Mouse (Mus musculus) heart, embryonic 15.5 days (tissue): ENCODE measurements at regions not wholly inside any gene's neighbourhood (a gene's known extent, or its start where the extent isn't known, plus 50 kb on each side); places are given as distances from the start of the nearest gene placed in this dataset.
A peak's percentile ranks its signal among the peaks of the same experiment; 100 is the strongest.
"Not testable (repeated sequence)": the region's sequence is repeated elsewhere in the genome, so short reads cannot be mapped to it uniquely, and the experiment has no call there.

Source experiments
- ATAC-seq: fragments of 200-750 bp; cut with Nextera tagmentation; replicated peaks from 2 replicates; pipeline ENCODE4 v1.8.0; 2017; ENCODE audit warnings: low read depth, moderate TSS enrichment; ENCODE audit not compliant: insufficient number of reproducible peaks, insufficient read depth, low FRiP score
- H3K27ac ChIP-seq: fragments of 300-500 bp; sonication (generic); 2 replicates; pipeline ENCODE4 v1.5.1; 2015; ENCODE audit warnings: mild to moderate bottlenecking, inconsistent platforms
- H3K27me3 ChIP-seq: fragments of 300-500 bp; sonication (generic); 2 replicates; pipeline ENCODE4 v1.6.1; 2015; ENCODE audit warnings: inconsistent platforms
- H3K36me3 ChIP-seq: fragments of 300-500 bp; sonication (generic); 2 replicates; pipeline ENCODE4 v1.6.1; 2015; ENCODE audit warnings: mild to moderate bottlenecking, inconsistent platforms
- H3K4me1 ChIP-seq: fragments of 300-500 bp; sonication (generic); replicated peaks from 2 replicates; pipeline ENCODE4 v1.6.1; 2015; ENCODE audit warnings: inconsistent platforms
- H3K4me2 ChIP-seq: fragments of 300-500 bp; sonication (generic); 2 replicates; pipeline ENCODE4 v1.6.1; 2015; ENCODE audit warnings: inconsistent platforms, mild to moderate bottlenecking, moderate library complexity
- H3K4me3 ChIP-seq: fragments of 300-500 bp; sonication (generic); 2 replicates; pipeline ENCODE4 v1.5.1; 2015; ENCODE audit warnings: mild to moderate bottlenecking, inconsistent platforms
- H3K9ac ChIP-seq: fragments of 300-500 bp; sonication (generic); 2 replicates; pipeline ENCODE4 v1.6.1; 2015; ENCODE audit warnings: mild to moderate bottlenecking, inconsistent platforms
- H3K9me3 ChIP-seq: fragments of 300-500 bp; sonication (generic); replicated peaks from 2 replicates; pipeline ENCODE4 v1.6.1; 2016; ENCODE audit warnings: inconsistent platforms
- WGBS: fragments of 180-500 bp; shearing (Covaris S2); methylation state at CpG from one replicate; pipeline ENCODE4 v1.1.7; 2015; ENCODE audit warnings: mixed read lengths; 5-methylcytosine and 5-hydroxymethylcytosine counted together

- H3K9me3 ChIP-seq, H3K27me3 ChIP-seq, ATAC-seq, H3K4me3 ChIP-seq, H3K4me1 ChIP-seq, H3K27ac ChIP-seq, H3K36me3 ChIP-seq, H3K9ac ChIP-seq: not testable (repeated sequence)
- 53% methylated on average over 3 of the region's 3 CpGs for WGBS
- H3K4me2 ChIP-seq = peak overlapping the region; percentile 54; the same call in 1 of the 2 replicates
Measured at GRCm38 (mm10) chr2:39325122-39325521, 98.9 kb upstream of the Ppp6c start.

- WGBS = 63% methylated on average over 2 of the region's 2 CpGs
- ATAC-seq = no peak
- no peaks in the 10 kb centered on the region for H3K36me3 ChIP-seq
Measured at GRCm38 (mm10) chr2:39299798-39300382, 73.6 kb upstream of the Ppp6c start.

GRCm38 (mm10) chr2:39299290-39299689, 73.0 kb upstream of the Ppp6c start:
- H3K4me3 ChIP-seq = no peak overlapping the region
- no peaks in the 10 kb centered on the region for H3K27me3 ChIP-seq
- H3K9ac ChIP-seq = no peak overlapping the region
- 56% methylated on average over 1 of the region's 1 CpGs for WGBS
- no peaks in the 10 kb centered on the region for H3K4me1 ChIP-seq
- H3K36me3 ChIP-seq = no peaks in the 10 kb centered on the region
- H3K27ac ChIP-seq = no peak overlapping the region
- ATAC-seq = no peak
- no peaks in the 10 kb centered on the region for H3K9me3 ChIP-seq
- H3K4me2 ChIP-seq = no peak overlapping the region

More at GRCm38 (mm10) chr2:39299798-39300382, 73.6 kb upstream of the Ppp6c start:
- Histone ChIP-seq H3K27me3 (no peaks in the 10 kb centered on the region), H3K4me2 (no peak overlapping the region), H3K9ac (no peak overlapping the region), H3K4me1 (no peaks in the 10 kb centered on the region), H3K4me3 (no peak overlapping the region), H3K9me3 (no peaks in the 10 kb centered on the region), H3K27ac (no peak overlapping the region)

GRCm38 (mm10) chr2:39295435-39295834, 69.2 kb upstream of the Ppp6c start:
- H3K36me3 ChIP-seq = no peaks in the 10 kb centered on the region
- WGBS = 70% methylated on average over 1 of the region's 1 CpGs
- no peak for ATAC-seq

GRCm38 (mm10) chr2:39278218-39278617, 52.0 kb upstream of the Ppp6c start:
- Histone ChIP-seq H3K4me3 (no peak overlapping the region), H3K4me2 (no peak overlapping the region), H3K9ac (no peak overlapping the region), H3K27ac (no peak overlapping the region), H3K4me1 (no peaks in the 10 kb centered on the region), H3K9me3 (no peaks in the 10 kb centered on the region), H3K36me3 (no peaks in the 10 kb centered on the region), H3K27me3 (no peaks in the 10 kb centered on the region)
- 55% methylated on average over 1 of the region's 1 CpGs for WGBS
- ATAC-seq = no peak

More at GRCm38 (mm10) chr2:39295435-39295834, 69.2 kb upstream of the Ppp6c start:
- Histone ChIP-seq H3K27ac (no peak overlapping the region), H3K9ac (no peak overlapping the region), H3K4me3 (no peak overlapping the region), H3K4me1 (no peaks in the 10 kb centered on the region), H3K27me3 (no peaks in the 10 kb centered on the region), H3K9me3 (no peaks in the 10 kb centered on the region), H3K4me2 (no peak overlapping the region)
